Mouse (Mus musculus): ENCODE results near the gene Ttyh3.

Gene Ttyh3

GRCm38 (mm10) chr5:140624961-140625360, 23.9 kb downstream of the Ttyh3 start:
- DNase-seq, result no peak

- DNase-seq, result no peak
Observed at GRCm38 (mm10) chr5:140624238-140624637, 24.6 kb downstream of the Ttyh3 start.

DNA sequence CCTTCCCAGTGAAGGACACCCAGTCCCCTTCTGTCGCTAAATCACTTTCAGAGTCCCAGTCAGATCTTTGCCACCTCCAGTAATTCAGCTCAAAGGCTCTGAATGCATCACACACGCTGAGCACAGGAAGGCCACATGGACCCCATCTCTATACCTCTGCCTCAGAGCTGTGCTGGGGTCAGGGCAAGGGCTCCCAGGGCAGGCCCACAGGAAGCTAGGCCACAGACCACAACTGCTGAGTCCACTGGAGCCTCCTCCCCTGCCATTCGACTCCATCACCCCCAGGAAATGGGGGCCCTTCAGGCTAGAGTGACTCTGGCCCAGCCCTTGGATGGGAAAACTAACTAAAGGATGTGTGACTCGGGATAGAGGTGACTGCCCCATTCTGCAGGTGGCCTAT, 25.0 kb downstream of the Ttyh3 start:
- DNase-seq, result no peak

- no peak for DNase-seq
Observed at GRCm38 (mm10) chr5:140622978-140623670, 25.7 kb downstream of the Ttyh3 start.

DNA sequence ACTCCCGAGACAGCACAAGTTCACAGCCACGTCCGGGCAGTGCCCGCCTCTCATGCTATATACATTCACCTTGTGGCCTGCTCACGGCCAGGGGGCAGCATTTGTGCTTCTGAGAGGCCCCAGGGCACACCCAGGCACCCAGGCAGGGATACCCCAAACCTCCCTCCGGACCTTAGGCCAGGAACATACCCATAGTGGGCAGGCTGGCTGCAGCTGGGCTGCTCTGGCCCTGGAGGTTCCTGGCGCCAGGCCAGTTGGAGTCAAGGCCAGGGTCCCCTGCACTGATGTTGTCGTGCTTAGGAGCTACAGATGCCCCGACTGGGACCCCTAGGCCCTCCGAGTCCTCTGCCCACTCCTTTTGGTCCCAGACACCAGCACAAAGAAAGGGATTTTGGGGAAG, 27.3 kb downstream of the Ttyh3 start:
- no peak for DNase-seq

- no peak for DNase-seq
Observed at GRCm38 (mm10) chr5:140621092-140621491, 27.7 kb downstream of the Ttyh3 start.

DNA sequence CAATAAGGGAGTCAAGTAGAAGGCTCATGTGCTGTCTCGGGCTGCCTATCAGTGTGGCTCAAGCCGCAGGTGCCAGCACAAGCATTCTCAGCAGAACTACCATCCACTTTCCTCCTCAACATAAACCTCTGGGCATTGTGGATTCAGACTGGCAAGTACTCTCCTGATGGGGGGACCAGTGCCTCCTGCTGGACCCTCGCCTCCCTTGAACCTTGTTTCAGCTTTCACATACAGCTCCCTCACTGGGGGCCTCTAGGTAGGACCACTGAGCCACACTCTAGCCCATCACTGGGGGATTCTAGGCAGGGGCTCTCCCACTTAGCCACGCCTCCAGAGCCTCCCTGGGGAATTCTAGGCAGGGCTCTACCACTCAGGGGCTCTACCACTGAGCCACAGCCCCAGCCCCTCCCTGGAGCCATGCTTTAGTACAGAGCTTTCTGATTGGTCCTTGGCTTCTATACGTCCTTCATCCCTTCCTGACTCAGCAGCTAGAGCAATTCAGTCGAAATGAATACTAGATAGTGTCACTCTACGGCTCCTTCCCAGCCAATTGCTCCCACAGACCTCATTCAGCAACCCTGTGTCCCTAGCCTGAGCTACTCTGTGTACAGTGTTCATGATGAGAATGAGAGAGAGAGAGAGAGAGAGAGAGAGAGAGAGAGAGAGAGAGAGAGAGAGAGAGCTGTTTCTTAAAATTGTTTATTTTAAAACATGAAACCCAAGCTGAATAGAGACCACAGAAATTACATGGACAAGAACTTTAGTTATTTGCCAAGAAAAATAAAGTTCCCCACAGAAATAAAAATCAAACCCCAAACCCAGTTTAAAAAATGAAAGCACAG, 28.7 kb downstream of the Ttyh3 start:
- DNase-seq, result no peak

- DNase-seq, result peak; percentile 88
Observed at GRCm38 (mm10) chr5:140619151-140619771, 29.6 kb downstream of the Ttyh3 start.

DNA sequence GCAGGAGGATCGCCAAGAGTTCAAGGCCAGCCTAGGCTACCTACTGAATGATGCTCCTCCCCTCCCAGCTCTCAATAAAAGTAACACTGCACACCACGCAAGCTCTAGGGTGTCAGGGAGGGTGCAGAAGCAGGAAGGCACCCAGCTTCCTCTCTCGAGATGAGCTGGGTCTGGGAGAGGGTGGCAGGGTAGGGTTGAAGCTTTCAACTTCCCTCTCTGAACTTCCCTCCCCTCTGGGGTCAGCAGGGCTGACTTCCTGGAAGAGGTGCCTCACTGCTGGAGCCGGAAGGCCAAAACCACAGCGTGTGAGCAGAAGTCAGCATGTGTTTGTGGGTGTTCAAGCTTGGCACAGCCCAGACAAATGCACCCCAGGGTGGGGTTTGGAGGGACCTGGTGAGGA, 31.1 kb downstream of the Ttyh3 start:
- peak; percentile 50 for DNase-seq

- no peak for DNase-seq
Observed at GRCm38 (mm10) chr5:140616691-140617090, 32.1 kb downstream of the Ttyh3 start.

DNA sequence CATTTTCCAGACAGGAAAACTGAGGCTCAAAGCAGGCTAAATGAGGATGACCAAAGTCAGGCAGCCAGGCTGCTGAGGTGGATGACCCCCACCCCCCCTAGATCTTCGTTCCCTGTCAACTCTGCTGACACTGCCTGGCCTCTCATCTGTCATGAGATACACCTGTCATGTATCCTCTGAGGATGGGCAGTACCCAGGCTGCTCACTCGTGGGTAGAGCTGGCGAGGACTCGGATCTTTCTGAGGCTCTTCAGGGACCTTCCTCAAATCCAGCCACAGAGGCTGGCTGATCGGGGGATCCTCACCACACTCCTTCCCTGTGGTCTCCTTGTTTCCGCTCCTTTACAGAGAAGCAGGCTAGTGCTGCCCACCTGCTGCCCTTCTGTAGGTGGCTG, 32.7 kb downstream of the Ttyh3 start:
- DNase-seq, result no peak

- DNase-seq, result no peak
Observed at GRCm38 (mm10) chr5:140615321-140616109, 33.3 kb downstream of the Ttyh3 start.

DNA sequence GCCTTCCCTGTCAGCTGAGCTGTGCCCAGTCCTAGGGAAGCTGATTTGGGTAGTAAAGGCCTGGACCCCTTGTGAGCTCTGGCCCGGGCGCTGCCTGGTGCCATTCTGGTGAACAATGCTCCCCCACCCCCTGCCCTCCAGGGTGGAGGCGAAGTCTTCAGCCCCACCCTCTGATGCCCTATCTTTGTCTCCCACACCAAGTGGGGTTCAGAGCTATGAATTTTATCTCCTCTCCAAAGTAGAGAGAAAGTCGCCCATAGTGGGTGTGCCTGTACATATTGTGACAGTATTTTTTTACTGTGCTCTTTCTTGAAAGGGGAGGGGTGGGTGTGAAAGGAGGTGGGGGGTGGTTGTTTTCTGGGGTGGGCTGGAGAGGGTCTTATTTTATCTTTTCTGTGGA, 34.0 kb downstream of the Ttyh3 start:
- DNase-seq, result no peak

DNA sequence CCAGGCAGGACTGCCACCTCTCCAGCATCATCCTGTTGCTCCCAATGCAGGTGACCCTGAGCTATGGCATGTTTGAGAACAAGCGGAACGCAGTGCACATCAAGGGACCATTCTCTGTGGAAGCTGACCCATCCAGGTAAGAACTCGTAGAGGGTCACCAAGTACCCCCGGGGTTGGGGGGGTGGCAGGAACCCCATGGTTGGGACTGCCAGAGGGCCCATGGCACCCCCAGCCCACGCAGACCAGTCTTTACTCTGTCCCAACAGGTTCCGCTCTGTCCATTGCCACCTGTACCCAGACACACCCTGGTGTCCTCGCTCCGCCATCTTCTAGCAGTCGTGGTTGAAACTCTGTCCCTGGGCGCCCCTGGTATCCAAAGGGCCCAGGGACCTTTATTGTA, 34.7 kb downstream of the Ttyh3 start:
- DNase-seq, result no peak

- DNase-seq, result no peak
Observed at GRCm38 (mm10) chr5:140612191-140612590, 36.6 kb downstream of the Ttyh3 start.

- no peak for DNase-seq
Observed at GRCm38 (mm10) chr5:140611611-140612185, 37.1 kb downstream of the Ttyh3 start.

DNA sequence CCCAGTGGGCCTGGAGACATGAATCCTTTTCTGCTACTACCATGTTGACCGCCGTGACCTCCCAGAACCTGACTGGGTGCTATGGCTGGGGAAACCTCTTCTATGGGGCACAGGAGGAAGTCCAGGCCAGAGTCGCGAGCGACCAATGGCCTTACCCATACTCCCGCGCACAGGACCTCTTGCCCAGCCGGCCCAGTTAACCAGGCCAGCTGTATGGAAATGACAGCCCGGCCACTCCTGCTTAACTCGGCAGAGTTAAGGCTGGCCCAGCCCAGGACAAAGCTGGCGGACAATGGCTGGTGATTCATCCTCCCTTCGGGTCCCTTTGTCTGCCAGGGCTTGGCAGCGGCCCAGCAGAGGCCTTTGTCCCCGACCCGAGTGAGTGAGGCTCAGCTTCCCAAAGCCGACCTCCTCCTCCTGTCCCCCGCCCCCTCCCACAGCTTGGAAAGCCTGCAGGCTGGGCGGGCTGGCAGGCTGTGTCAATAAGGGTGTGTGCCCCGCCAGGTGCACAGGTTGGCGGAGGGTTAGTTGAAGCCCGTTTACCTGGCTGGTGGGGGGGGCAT, 37.7 kb downstream of the Ttyh3 start:
- DNase-seq, result peak; percentile 86

DNA sequence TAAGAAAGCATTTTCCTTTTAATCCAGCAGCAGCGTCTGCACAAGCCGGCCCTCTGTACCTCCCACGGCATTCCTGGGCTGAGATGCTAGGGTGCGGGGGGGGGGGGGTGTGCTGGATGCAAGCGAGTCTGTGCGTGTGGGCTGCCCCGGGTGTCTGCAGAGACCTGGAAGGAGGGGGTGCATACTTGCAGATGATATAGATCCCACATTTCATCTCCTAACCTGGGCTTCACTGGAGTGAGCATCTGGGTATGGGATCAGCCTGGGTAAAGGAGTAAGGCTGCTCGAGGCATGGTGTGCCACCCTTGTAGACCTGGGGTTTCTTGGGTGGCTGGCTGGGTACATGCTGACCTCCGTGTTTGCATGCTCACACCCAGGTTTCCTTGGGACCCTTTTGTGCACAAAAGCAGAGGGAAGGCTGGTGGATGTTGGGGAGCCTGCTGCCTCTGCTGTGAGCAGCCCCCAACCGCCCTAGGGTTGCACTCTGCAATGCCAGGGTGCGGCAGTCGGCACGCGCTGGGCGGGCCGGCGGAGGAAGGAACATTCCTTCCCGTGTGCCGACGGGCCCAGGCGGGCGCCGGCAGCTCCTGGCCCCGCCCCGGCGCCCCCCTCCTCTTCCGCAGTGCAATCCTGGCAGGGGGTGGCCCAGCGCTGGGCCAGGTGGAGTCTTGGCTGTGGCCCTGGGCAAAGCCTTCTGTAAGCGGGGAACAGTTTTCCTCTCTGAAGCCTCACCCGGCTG, 38.4 kb downstream of the Ttyh3 start:
- peak; percentile 80 for DNase-seq

DNA sequence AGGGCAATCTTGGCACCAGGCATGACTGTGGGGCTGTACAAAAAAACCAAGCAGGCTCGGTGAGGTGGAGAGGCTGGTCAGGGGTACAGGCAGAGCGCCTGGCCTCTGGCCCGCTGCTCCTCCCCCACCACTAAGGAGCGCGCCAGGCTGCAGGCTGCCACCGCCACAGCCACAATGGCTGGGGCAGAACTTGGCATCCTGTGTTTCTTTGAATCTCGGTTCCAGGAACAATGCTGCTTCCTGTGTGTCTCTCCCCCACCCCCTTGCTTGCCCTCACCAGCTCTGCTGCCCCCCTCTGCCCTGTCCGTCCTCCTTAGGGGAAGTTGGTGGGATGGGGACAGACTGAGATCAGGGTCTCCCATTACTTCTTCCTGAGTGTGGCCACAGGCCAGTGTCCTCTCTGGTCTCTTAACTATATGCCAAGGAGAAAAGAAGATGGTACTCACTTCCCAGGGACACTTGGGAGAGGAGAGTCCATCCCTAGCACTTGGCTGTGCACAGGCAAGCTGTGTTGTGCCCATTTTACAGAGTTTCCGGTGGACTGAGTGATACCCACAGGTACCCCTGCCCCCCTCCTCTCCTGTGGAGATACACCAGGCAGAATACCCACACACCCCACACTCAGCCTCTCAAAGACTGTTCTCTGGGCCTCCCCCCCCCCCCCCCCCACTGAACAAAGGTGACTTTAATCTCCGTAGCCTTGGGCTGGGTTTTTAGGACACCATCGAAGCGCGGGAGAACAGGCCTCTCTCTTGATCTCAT, 39.1 kb downstream of the Ttyh3 start:
- peak; percentile 76 for DNase-seq

DNA sequence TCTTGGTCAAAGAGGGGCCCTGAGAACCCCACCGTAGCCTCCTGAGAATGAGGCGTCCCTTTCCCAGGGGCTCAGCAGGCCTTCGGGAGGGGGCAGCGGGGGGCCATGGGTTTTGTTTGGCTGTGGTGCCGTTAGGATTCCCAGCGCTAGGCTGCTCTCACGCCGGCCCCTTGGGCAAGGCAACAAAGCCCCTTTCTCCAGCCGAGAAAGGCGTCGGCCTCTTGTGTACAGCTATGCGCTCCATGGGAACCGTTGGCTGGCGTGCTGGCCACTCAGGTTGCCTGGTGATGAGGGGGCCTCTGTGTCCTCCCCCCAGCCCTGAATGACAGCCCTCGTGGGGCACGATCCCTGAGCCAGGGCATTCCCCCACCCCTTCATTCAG, 40.2 kb downstream of the Ttyh3 start:
- no peak for DNase-seq

Measured in lung, postnatal 14 days (tissue).